Mouse (Mus musculus) heart, embryonic 16.5 days (tissue): ENCODE data around the gene Dapk1. TPM values are rescaled to one million over a fixed set of nuclear protein-coding genes. Genes with fewer than 3 reads are reported as not detected.

ENCODE experiments used
- ATAC-seq: fragments of 200-750 bp; cut with Nextera tagmentation; replicated peaks from 2 replicates; pipeline ENCODE4 v1.8.0; 2017; ENCODE audit warnings: moderate number of reproducible peaks; ENCODE audit not compliant: insufficient read depth, low FRiP score; ENCODE audit errors: extremely low read depth
- H3K27ac ChIP-seq: fragments of 300-500 bp; sonication (generic); 2 replicates; pipeline ENCODE4 v1.5.1; 2014; ENCODE audit warnings: mild to moderate bottlenecking, low read length, control low read depth, moderate library complexity
- H3K27me3 ChIP-seq: fragments of 300-500 bp; sonication (generic); 2 replicates; pipeline ENCODE4 v1.6.1; 2014; ENCODE audit warnings: low read length, mixed read lengths; ENCODE audit not compliant: control insufficient read depth, insufficient read depth
- H3K36me3 ChIP-seq: fragments of 300-500 bp; sonication (generic); 2 replicates; pipeline ENCODE4 v1.6.1; 2014; ENCODE audit not compliant: control insufficient read depth, insufficient read depth
- H3K4me1 ChIP-seq: fragments of 300-500 bp; sonication (generic); 2 replicates; pipeline ENCODE4 v1.6.1; 2014; ENCODE audit warnings: low read length, mixed read lengths; ENCODE audit not compliant: control insufficient read depth, insufficient read depth
- H3K4me2 ChIP-seq: fragments of 300-500 bp; sonication (generic); 2 replicates; pipeline ENCODE4 v1.6.1; 2014; ENCODE audit warnings: low read depth, mild to moderate bottlenecking, control low read depth, low read length
- H3K4me3 ChIP-seq: fragments of 300-500 bp; sonication (generic); 2 replicates; pipeline ENCODE4 v1.5.1; 2014; ENCODE audit warnings: mild to moderate bottlenecking, control low read depth, low read length
- H3K9ac ChIP-seq: fragments of 300-500 bp; sonication (generic); 2 replicates; pipeline ENCODE4 v1.6.1; 2014; ENCODE audit warnings: low read length, control low read depth
- H3K9me3 ChIP-seq: fragments of 300-500 bp; sonication (generic); replicated peaks from 2 replicates; pipeline ENCODE4 v1.6.1; 2016; ENCODE audit warnings: low read length; ENCODE audit not compliant: control insufficient read depth
- WGBS: fragments of 180-500 bp; shearing (Covaris S2); extraction: QIAGEN DNeasy Blood & Tissue Kit; methylation state at CpG from one replicate; pipeline ENCODE4 v1.1.7; 2014; 5-methylcytosine and 5-hydroxymethylcytosine counted together
- polyA plus RNA-seq: library from polyadenylated mRNA; unstranded; fragments of >200 nt; fragmentation: Nextera tagmentation; extraction: Ambion mirVana; gene quantifications from 2 replicates; pipeline ENCODE4 v1.2.1, GENCODE M21; 2015

Dapk1 gene
- polyA plus RNA-seq, 1 experiment from 2014 or later, result 8.3 TPM

- peak overlapping the region; percentile 38 for H3K27ac ChIP-seq
- no peak overlapping the region for H3K9ac ChIP-seq
- WGBS, result 61% methylated on average over 13 of the region's 13 CpGs
- H3K27me3 ChIP-seq, result no peaks in the 10 kb centered on the region
- H3K9me3 ChIP-seq, result no peaks in the 10 kb centered on the region
- no peak overlapping the region for H3K4me3 ChIP-seq
- H3K36me3 ChIP-seq, result peaks cover 4% of the 10 kb centered on the region; the same call in 1 of the 2 replicates
- ATAC-seq, result no peak
- H3K4me1 ChIP-seq, result peaks cover 5% of the 10 kb centered on the region; the same call in 1 of the 2 replicates
- H3K4me2 ChIP-seq, result no peak overlapping the region
Observed at GRCm38 (mm10) chr13:60743381-60744077, 141.8 kb downstream of the Dapk1 start.

GRCm38 (mm10) chr13:60744078-60744460, 142.3 kb downstream of the Dapk1 start:
- peak overlapping the region; percentile 32; the same call in 1 of the 2 replicates for H3K27ac ChIP-seq
- H3K4me1 ChIP-seq, result peaks cover 5% of the 10 kb centered on the region; the same call in 1 of the 2 replicates
- 26% methylated on average over 7 of the region's 7 CpGs for WGBS
- no peak overlapping the region for H3K9ac ChIP-seq
- no peak overlapping the region for H3K4me3 ChIP-seq
- H3K27me3 ChIP-seq, result no peaks in the 10 kb centered on the region
- no peak overlapping the region for H3K4me2 ChIP-seq
- H3K36me3 ChIP-seq, result peaks cover 6% of the 10 kb centered on the region; the same call in 1 of the 2 replicates
- ATAC-seq, result peak; percentile 65; the same call in 1 of the 2 replicates
- H3K9me3 ChIP-seq, result no peaks in the 10 kb centered on the region

GRCm38 (mm10) chr13:60744736-60745135, 143.0 kb downstream of the Dapk1 start:
- Histone ChIP-seq H3K27me3 (no peaks in the 10 kb centered on the region), H3K36me3 (peaks cover 6% of the 10 kb centered on the region; the same call in 1 of the 2 replicates), H3K9me3 (no peaks in the 10 kb centered on the region), H3K27ac (no peak overlapping the region), H3K4me3 (no peak overlapping the region), H3K4me1 (peaks cover 5% of the 10 kb centered on the region; the same call in 1 of the 2 replicates), H3K4me2 (no peak overlapping the region), H3K9ac (no peak overlapping the region)
- WGBS, result 71% methylated on average over 3 of the region's 3 CpGs
- ATAC-seq, result no peak

- ATAC-seq, result no peak
- no peak overlapping the region for H3K4me3 ChIP-seq
- no peak overlapping the region for H3K4me2 ChIP-seq
- no peaks in the 10 kb centered on the region for H3K9me3 ChIP-seq
- peaks cover 5% of the 10 kb centered on the region; the same call in 1 of the 2 replicates for H3K4me1 ChIP-seq
- no peak overlapping the region for H3K9ac ChIP-seq
- WGBS, result 60% methylated on average over 12 of the region's 12 CpGs
- H3K27me3 ChIP-seq, result no peaks in the 10 kb centered on the region
- H3K36me3 ChIP-seq, result 0 out of 2 replicates have a peak, but pooled peaks cover 2% of the 10 kb centered on the region
- no peak overlapping the region for H3K27ac ChIP-seq
Observed at GRCm38 (mm10) chr13:60745358-60745757, 143.6 kb downstream of the Dapk1 start.

GRCm38 (mm10) chr13:60746271-60746670, 144.5 kb downstream of the Dapk1 start:
- H3K4me1 ChIP-seq, result peaks cover 5% of the 10 kb centered on the region; the same call in 1 of the 2 replicates
- no peak overlapping the region for H3K4me2 ChIP-seq
- H3K9ac ChIP-seq, result no peak overlapping the region

GRCm38 (mm10) chr13:60747201-60747600, 145.5 kb downstream of the Dapk1 start:
- Histone ChIP-seq H3K9ac (no peak overlapping the region), H3K27me3 (no peaks in the 10 kb centered on the region), H3K27ac (no peak overlapping the region), H3K4me1 (peaks cover 5% of the 10 kb centered on the region; the same call in 1 of the 2 replicates), H3K4me3 (no peak overlapping the region), H3K4me2 (no peak overlapping the region), H3K36me3 (0 out of 2 replicates have a peak, but pooled peaks cover 2% of the 10 kb centered on the region), H3K9me3 (no peaks in the 10 kb centered on the region)
- 81% methylated on average over 1 of the region's 1 CpGs for WGBS
- no peak for ATAC-seq

More at GRCm38 (mm10) chr13:60746271-60746670, 144.5 kb downstream of the Dapk1 start:
- Histone ChIP-seq H3K27me3 (no peaks in the 10 kb centered on the region), H3K36me3 (0 out of 2 replicates have a peak, but pooled peaks cover 2% of the 10 kb centered on the region), H3K27ac (no peak overlapping the region), H3K9me3 (no peaks in the 10 kb centered on the region), H3K4me3 (no peak overlapping the region)
- no peak for ATAC-seq
- WGBS, result 46% methylated on average over 1 of the region's 1 CpGs

GRCm38 (mm10) chr13:60748556-60748955, 146.8 kb downstream of the Dapk1 start:
- Histone ChIP-seq H3K4me1 (peaks cover 5% of the 10 kb centered on the region; the same call in 1 of the 2 replicates), H3K4me2 (no peak overlapping the region), H3K27ac (no peak overlapping the region), H3K4me3 (no peak overlapping the region), H3K36me3 (peaks cover 8% of the 10 kb centered on the region; the same call in 1 of the 2 replicates), H3K9me3 (no peaks in the 10 kb centered on the region), H3K9ac (no peak overlapping the region), H3K27me3 (no peaks in the 10 kb centered on the region)
- 83% methylated on average over 2 of the region's 2 CpGs for WGBS
- no peak for ATAC-seq

GRCm38 (mm10) chr13:60750930-60751329, 149.2 kb downstream of the Dapk1 start:
- WGBS, result 81% methylated on average over 7 of the region's 7 CpGs
- 0 out of 2 replicates have a peak, but pooled peaks have one; percentile 17 for ATAC-seq

GRCm38 (mm10) chr13:60753216-60753615, 151.5 kb downstream of the Dapk1 start:
- H3K36me3 ChIP-seq, result peaks cover 8% of the 10 kb centered on the region; the same call in 1 of the 2 replicates
- no peak overlapping the region for H3K4me2 ChIP-seq
- no peak overlapping the region for H3K9ac ChIP-seq
- WGBS, result 90% methylated on average over 6 of the region's 6 CpGs
- no peak for ATAC-seq
- no peaks in the 10 kb centered on the region for H3K9me3 ChIP-seq
- no peak overlapping the region for H3K4me3 ChIP-seq
- no peak overlapping the region for H3K27ac ChIP-seq
- H3K27me3 ChIP-seq, result no peaks in the 10 kb centered on the region
- H3K4me1 ChIP-seq, result no peaks in the 10 kb centered on the region

More at GRCm38 (mm10) chr13:60750930-60751329, 149.2 kb downstream of the Dapk1 start:
- Histone ChIP-seq H3K4me2 (no peak overlapping the region), H3K9me3 (no peaks in the 10 kb centered on the region), H3K27me3 (no peaks in the 10 kb centered on the region), H3K9ac (no peak overlapping the region), H3K36me3 (peaks cover 8% of the 10 kb centered on the region; the same call in 1 of the 2 replicates), H3K27ac (no peak overlapping the region), H3K4me3 (no peak overlapping the region), H3K4me1 (no peaks in the 10 kb centered on the region)
